Mouse (Mus musculus) embryonic fibroblast, embryonic 13.5 days (primary cell): ENCODE results near the gene Kctd18.

Experiments used
- CTCF ChIP-seq: IDR thresholded peaks from 2 replicates; pipeline ENCODE4 v1.5.1; 2011; ENCODE audit warnings: mild to moderate bottlenecking, control low read depth, low read length, moderate library complexity, borderline replicate concordance; ENCODE audit not compliant: insufficient read depth
- POLR2A ChIP-seq: IDR thresholded peaks from 2 replicates; pipeline ENCODE4 v1.6.1; 2011; ENCODE audit warnings: low read depth, mild to moderate bottlenecking, control low read depth, low read length, moderate library complexity

- TF ChIP-seq POLR2A (no peak), CTCF (no peak)
These were observed 64.4 kb downstream of the Kctd18 start for GRCm38 (mm10) chr1:57954376-57954765.
